Mouse (Mus musculus) G1E (cell line): ENCODE results near the gene Eif2b2. TPM values are rescaled to one million over a fixed set of nuclear protein-coding genes. Genes with fewer than 3 reads are reported as not detected.

Experiments
- ATAC-seq: 2 replicates; pipeline ENCODE4 v1.8.0; 2016; ENCODE audit warnings: mild to moderate bottlenecking; ENCODE audit not compliant: insufficient number of reproducible peaks, poor library complexity, low FRiP score, severe bottlenecking; ENCODE audit errors: extremely low read depth
- DNase-seq: peaks from one replicate; pipeline ENCODE4 v3.0.0; 2012; ENCODE audit warnings: low spot score
- H3K27me3 ChIP-seq: 2 replicates; pipeline ENCODE4 v1.6.1; 2012; ENCODE audit warnings: mild to moderate bottlenecking, low read length, inconsistent platforms; ENCODE audit not compliant: insufficient read depth
- H3K36me3 ChIP-seq: replicated peaks from 2 replicates; pipeline ENCODE3; 2012; ENCODE audit warnings: mild to moderate bottlenecking, inconsistent platforms
- H3K4me1 ChIP-seq: 2 replicates; pipeline ENCODE4 v1.6.1; 2012; ENCODE audit warnings: low read depth, low read length, inconsistent platforms, mixed read lengths; ENCODE audit not compliant: insufficient read depth
- H3K4me3 ChIP-seq: 2 replicates; pipeline ENCODE4 v1.5.1; 2012; ENCODE audit warnings: low read depth, mild to moderate bottlenecking, inconsistent platforms, low read length, moderate library complexity, mixed read lengths
- H3K9me3 ChIP-seq: replicated peaks from 2 replicates; pipeline ENCODE4 v1.6.1; 2012; ENCODE audit warnings: inconsistent platforms
- CTCF ChIP-seq: IDR thresholded peaks from 2 replicates; pipeline ENCODE4 v1.5.1; 2012; ENCODE audit warnings: low read depth, low read length, inconsistent platforms, mixed read lengths
- GATA1 ChIP-seq: IDR thresholded peaks from 2 replicates; pipeline ENCODE4 v1.6.1; 2012; ENCODE audit warnings: borderline replicate concordance, low read length, inconsistent platforms, mixed read lengths
- GATA2 ChIP-seq: IDR thresholded peaks from 2 replicates; pipeline ENCODE4 v1.6.1; 2012; ENCODE audit warnings: low read depth, low read length, inconsistent platforms, borderline replicate concordance
- POLR2AphosphoS5 ChIP-seq: IDR thresholded peaks from 2 replicates; pipeline ENCODE4 v1.6.1; 2012; ENCODE audit warnings: low read depth, low read length, inconsistent platforms; ENCODE audit not compliant: insufficient replicate concordance
- TAL1 ChIP-seq: conservative IDR thresholded peaks from 2 replicates; pipeline ENCODE4 v1.6.1; 2012; ENCODE audit warnings: low read depth, low read length, inconsistent platforms, mixed read lengths
- polyA plus RNA-seq: library from polyadenylated mRNA; stranded (reverse); fragments of >175 nt; gene quantifications from 2 replicates; pipeline ENCODE4 v1.2.3, GENCODE M21; 2012
- total RNA-seq, 2 experiments: library from RNA; stranded (forward) in 1 of 2; stranded (reverse) in 1 of 2; fragments of 200-1000 nt in 1 of 2; fragments of >200 nt in 1 of 2; fragmentation: Nextera tagmentation in 1 of 2; gene quantifications; 2 replicates each; pipeline ENCODE4 v1.2.3; 2014 to 2017

The Eif2b2 gene
- total and polyA plus RNA-seq, 3 experiments, result 28.4 to 320 (median 155) TPM

DNA sequence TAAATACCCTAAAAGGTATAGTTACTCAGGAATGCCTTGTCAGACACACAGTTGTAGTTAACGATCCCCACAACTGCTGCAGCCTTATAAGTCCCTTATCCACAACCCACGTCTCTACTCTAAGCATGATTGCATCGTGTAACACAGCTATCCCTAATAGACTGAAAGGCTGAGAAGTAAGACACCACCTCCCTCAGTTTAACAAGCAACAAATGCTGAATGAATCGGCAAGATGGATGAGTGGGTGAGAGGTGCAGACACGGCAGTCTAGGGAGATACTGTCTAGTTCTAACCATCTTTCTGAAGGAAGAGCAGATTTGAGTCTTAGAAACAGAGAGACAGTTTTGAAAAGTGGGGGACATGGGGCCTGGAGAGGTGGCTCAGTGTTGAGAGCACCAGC, 43.9 kb downstream of the Eif2b2 start:
- Histone ChIP-seq H3K36me3 (peaks cover 31% of the 10 kb centered on the region), H3K4me1 (peaks cover 4% of the 10 kb centered on the region), H3K9me3 (no peaks in the 10 kb centered on the region), H3K4me3 (no peak overlapping the region), H3K27me3 (no peaks in the 10 kb centered on the region)
- ATAC-seq (no peak), DNase-seq (no peak)
- TF ChIP-seq POLR2AphosphoS5 (no peak), TAL1 (no peak), CTCF (no peak), GATA1 (no peak), GATA2 (no peak)

DNA sequence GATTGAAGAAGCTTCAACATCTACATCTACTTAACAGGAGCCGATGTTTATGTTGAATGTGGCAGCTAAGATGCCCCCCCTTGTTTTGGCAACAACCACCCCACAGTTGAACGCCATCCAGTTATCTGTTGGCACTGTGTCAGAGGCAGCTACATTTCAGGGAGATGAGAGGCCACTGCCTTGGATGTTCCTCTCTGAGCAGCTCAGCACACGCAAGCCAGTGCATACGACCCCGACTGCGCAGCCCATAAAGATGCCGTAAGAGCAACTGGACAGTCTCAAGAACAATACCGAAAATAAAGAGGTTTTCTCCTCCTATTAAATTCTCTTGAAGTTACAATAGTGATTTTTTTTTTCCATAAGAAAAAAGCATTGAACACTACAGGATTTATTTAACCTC, 45.2 kb downstream of the Eif2b2 start:
- no peaks in the 10 kb centered on the region for H3K9me3 ChIP-seq
- no peak overlapping the region for H3K4me3 ChIP-seq
- H3K27me3 ChIP-seq, result no peaks in the 10 kb centered on the region
- ATAC-seq, result no peak
- H3K4me1 ChIP-seq, result peaks cover 6% of the 10 kb centered on the region
- H3K36me3 ChIP-seq, result peaks cover 28% of the 10 kb centered on the region
- TF ChIP-seq GATA2 (no peak), TAL1 (no peak), GATA1 (no peak), POLR2AphosphoS5 (no peak), CTCF (no peak)
- DNase-seq, result no peak

DNA sequence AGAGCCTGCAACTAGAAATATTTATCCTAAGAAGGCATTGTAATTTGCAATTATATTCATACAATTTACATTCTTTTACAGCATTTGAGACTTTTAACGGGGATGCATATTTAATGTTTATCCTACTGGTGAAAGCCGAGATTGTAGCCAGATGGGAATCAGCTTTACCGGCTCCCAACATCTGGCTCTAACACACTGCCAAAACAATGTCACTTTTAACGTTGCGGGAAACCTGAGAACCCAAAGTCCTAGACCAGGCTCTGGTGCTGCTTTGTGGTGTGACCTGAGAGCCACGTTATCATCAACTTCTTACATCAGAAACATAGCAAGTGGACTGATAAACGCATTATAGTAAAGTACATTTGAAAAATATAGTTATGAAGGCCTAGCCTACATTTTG, 45.7 kb downstream of the Eif2b2 start:
- ATAC-seq (no peak), DNase-seq (no peak)
- TF ChIP-seq GATA2, result no peak
- Histone ChIP-seq H3K4me1 (peaks cover 6% of the 10 kb centered on the region), H3K27me3 (no peaks in the 10 kb centered on the region), H3K9me3 (no peaks in the 10 kb centered on the region), H3K4me3 (no peak overlapping the region), H3K36me3 (peaks cover 28% of the 10 kb centered on the region)

DNA sequence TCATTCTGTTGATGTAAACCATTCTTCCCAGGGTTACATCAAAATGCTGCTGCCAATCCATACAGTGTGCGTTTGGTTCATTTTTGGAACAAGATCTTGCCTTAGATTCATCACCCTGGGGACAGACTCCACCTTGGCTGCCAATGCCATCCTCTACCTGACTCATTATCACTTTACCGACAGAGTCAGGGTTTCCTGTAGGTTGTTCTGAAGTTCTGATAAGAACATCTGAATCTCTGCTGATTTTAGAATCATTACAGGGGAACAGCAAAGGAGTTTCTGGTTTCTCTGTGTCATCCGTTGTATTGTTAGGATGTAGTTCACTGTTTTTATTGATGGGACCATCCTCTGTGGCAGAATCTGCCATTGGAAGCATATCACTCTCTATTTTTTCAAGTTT, 47.0 kb downstream of the Eif2b2 start:
- DNase-seq, result no peak
- H3K27me3 ChIP-seq, result no peaks in the 10 kb centered on the region
- peaks cover 23% of the 10 kb centered on the region for H3K36me3 ChIP-seq
- peaks cover 6% of the 10 kb centered on the region for H3K4me1 ChIP-seq
- TF ChIP-seq GATA1 (no peak), POLR2AphosphoS5 (no peak), TAL1 (no peak), GATA2 (no peak), CTCF (no peak)
- H3K4me3 ChIP-seq, result no peak overlapping the region
- ATAC-seq, result no peak
- H3K9me3 ChIP-seq, result no peaks in the 10 kb centered on the region

DNA sequence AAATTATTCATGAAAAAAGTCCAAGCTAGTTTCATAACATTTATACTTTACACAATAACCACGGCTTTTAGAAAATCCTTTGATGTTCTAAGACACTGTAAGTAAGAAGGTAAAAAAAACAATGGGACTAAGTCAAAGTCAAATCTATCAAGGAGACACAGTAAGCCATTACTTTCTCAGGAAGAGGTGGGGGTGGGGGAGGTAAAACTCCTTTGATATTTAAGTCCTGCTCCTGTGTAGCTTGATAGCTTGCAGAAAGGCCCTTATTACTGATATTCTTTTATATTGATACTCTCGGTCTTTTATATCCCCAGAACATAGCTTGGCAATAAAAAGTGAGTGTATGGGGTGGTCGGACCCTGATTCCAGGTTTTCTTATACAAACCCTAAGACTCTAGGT, 50.5 kb downstream of the Eif2b2 start:
- TF ChIP-seq TAL1 (no peak), GATA2 (no peak)
- H3K4me1 ChIP-seq, result peaks cover 10% of the 10 kb centered on the region

DNA sequence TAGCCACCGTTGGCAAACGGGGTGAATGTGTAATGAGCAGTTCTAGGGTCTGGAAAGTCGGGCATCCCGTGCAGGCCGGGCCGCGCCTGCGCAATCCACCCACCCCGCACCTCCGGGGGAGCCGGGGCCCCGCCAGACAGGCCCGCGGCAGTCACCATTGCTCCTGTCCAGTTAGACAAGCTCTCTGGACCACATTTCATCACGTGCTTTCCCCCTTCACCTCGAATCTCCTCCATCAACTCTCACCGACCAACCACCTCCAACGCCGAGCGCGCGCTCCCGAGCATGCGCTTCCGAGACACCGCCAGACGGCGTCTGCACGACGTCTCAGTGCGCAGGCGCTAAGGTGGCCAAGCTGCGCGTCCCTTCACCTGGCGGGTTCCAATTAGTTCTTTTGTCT, 51.0 kb downstream of the Eif2b2 start, which contains the start of gene Mlh3:
TSS of gene Mlh3 (minus strand) at position 281 of the 400 bp plus-strand sequence.
- Histone ChIP-seq H3K27me3 (no peaks in the 10 kb centered on the region), H3K4me1 (peaks cover 10% of the 10 kb centered on the region), H3K4me3 (peak within 1 kb of the TSS; percentile 70), H3K9me3 (no peaks in the 10 kb centered on the region), H3K36me3 (peaks cover 41% of the 10 kb centered on the region)
- ATAC-seq, result peak; percentile 42; the same call in 1 of the 2 replicates
- DNase-seq, result peak; percentile 67
- TF ChIP-seq CTCF, result no peak
- TF ChIP-seq TAL1, result no peak
- no peak for TF ChIP-seq GATA1
- no peak for TF ChIP-seq GATA2
- TF ChIP-seq POLR2AphosphoS5, result no peak

More for the DNA sequence above, 50.5 kb downstream of the Eif2b2 start:
- DNase-seq (no peak), ATAC-seq (no peak)
- peak overlapping the region; percentile 70 for H3K4me3 ChIP-seq
- H3K36me3 ChIP-seq, result peaks cover 36% of the 10 kb centered on the region
- H3K9me3 ChIP-seq, result no peaks in the 10 kb centered on the region
- no peaks in the 10 kb centered on the region for H3K27me3 ChIP-seq

DNA sequence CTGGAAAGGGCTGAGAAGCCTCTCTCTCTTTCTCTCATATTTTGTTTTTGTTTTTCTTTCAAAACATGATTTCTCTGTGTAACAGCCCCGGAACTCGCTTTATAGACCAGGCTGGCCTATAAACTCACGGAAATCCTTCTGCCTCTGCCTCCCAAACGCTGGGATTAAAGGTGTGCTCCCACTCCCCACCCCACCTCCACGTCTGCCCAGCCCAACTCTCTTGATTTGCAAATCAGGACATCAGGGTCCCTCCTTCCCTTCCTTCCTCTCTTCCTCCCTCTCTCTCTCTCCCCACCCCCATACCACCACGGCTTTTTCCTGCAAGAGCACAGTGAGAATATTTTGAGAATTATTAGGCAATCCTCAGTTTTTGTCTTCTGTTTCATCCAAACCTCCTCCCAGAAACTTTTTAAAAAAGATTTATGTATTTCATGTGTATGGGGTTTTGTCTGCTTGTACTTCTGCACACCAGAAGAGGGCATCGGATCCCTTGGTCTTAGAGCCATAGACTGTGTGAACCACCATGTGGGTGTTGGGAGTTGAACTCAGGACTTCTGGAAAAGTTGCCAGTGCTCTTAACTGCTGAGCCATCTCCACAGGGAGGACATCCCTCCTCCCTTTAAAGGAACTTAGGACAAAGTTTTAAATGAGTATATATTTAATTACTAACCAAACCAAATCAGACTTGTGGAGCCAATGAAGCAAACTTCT, 52.0 kb downstream of the Eif2b2 start:
- no peaks in the 10 kb centered on the region for H3K9me3 ChIP-seq
- H3K4me1 ChIP-seq, result peaks cover 10% of the 10 kb centered on the region
- H3K27me3 ChIP-seq, result no peaks in the 10 kb centered on the region
- DNase-seq (no peak), ATAC-seq (no peak)
- H3K36me3 ChIP-seq, result peaks cover 51% of the 10 kb centered on the region
- no peak for TF ChIP-seq GATA1
- no peak for TF ChIP-seq TAL1
- no peak for TF ChIP-seq POLR2AphosphoS5
- TF ChIP-seq GATA2, result no peak
- no peak for TF ChIP-seq CTCF
- no peak overlapping the region for H3K4me3 ChIP-seq
